Mouse (Mus musculus): ENCODE measurements around the gene Wfdc13.
"Not testable (repeated sequence)": the region's sequence is repeated elsewhere in the genome, so short reads cannot be mapped to it uniquely, and the experiment has no call there.

Wfdc13 gene

GRCm38 (mm10) chr2:164716194-164716786, 31.4 kb downstream of the Wfdc13 start:
- DNase-seq = not testable (repeated sequence)

- DNase-seq = no peak
These were observed 38.4 kb downstream of the Wfdc13 start for GRCm38 (mm10) chr2:164723276-164723675.

- DNase-seq = peak; percentile 57 to 77
These were observed 41.1 kb downstream of the Wfdc13 start for GRCm38 (mm10) chr2:164725895-164726619.

- no peak for DNase-seq
These were observed 46.8 kb downstream of the Wfdc13 start for GRCm38 (mm10) chr2:164731719-164732118.

GRCm38 (mm10) chr2:164733259-164733658, 48.4 kb downstream of the Wfdc13 start:
- no peak for DNase-seq

GRCm38 (mm10) chr2:164734839-164735238, 49.9 kb downstream of the Wfdc13 start:
- DNase-seq = no peak

GRCm38 (mm10) chr2:164735446-164735845, 50.5 kb downstream of the Wfdc13 start:
- DNase-seq = no peak

Measured in cerebellum, postnatal 25 days (tissue).